Mouse (Mus musculus): ENCODE measurements around the gene Rxrb. TPM values are rescaled to one million over a fixed set of nuclear protein-coding genes. Genes with fewer than 3 reads are reported as not detected.

Gene Rxrb
- polyA plus RNA-seq, 1 experiment from 2014 or later: 14.9 TPM

DNA sequence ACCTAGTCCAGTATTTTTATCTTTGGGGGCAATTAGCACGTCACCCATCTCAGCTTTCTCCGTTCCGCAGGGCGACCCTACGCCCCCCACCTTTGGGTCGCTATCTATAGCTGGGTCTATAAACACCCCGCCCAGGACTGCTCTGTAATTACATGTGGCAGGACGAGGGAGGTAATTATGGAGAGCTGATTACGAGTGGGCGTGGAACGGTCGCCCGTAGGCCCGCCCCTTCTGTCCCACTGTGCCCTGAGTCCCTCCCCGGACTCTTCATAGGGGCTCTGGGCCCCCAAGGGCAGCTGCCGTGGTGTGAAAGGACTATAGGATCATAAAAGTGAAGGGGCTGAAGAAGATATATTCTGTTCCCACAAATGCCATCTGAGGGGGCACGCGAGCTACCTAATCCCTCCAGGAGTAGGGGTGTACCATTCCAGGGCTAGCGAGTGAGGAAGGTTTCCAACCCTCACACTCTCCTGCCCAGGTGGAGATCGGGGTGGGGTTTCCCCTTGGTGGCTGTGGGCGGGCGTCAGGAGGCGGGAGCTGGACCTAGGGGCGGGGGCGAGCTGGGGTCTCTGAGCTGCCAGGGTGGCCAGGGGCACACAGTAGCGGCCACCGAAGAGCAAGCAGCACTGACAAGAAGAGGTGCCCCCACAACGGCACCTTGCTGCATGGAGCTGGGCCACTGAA, 7.4 kb downstream of the Rxrb start, which contains the start of gene Col11a2:
Gene Col11a2 (plus strand): TSS at position 560 of the 684 bp plus-strand sequence.
- 10% methylated on average over 28 of the region's 28 CpGs for WGBS
- H3K4me1 ChIP-seq (ENCODE audit: control insufficient read depth, insufficient read depth, low read length): peaks cover 5% of the 10 kb centered on the region
- ATAC-seq (replicated peaks; ENCODE audit: insufficient number of reproducible peaks, low FRiP score, low TSS enrichment, low read depth): 0 out of 2 replicates have a peak, but pooled peaks have one; percentile 15
- H3K27ac ChIP-seq (replicated peaks; ENCODE audit: low read depth, low read length): no peak within 1 kb of the TSS
- no peak within 1 kb of the TSS for H3K4me3 ChIP-seq (ENCODE audit: low read depth, low read length)
- peak within 1 kb of the TSS; percentile 26 for H3K9ac ChIP-seq (replicated peaks; ENCODE audit: low read length)
- no peaks in the 10 kb centered on the region for H3K9me3 ChIP-seq (replicated peaks; ENCODE audit: control insufficient read depth, low read length)
- peaks cover 2% of the 10 kb centered on the region; the same call in 1 of the 2 replicates for H3K36me3 ChIP-seq (replicated peaks; ENCODE audit: control insufficient read depth, insufficient read depth, low read depth, low read length)
- peak; percentile 32 for DNase-seq (ENCODE audit: low spot score)
- H3K4me2 ChIP-seq (ENCODE audit: low read depth, low read length): peak within 1 kb of the TSS; percentile 14
- peaks cover 2% of the 10 kb centered on the region; the same call in 1 of the 2 replicates for H3K27me3 ChIP-seq (ENCODE audit: control insufficient read depth, insufficient read depth, low read length)

DNA sequence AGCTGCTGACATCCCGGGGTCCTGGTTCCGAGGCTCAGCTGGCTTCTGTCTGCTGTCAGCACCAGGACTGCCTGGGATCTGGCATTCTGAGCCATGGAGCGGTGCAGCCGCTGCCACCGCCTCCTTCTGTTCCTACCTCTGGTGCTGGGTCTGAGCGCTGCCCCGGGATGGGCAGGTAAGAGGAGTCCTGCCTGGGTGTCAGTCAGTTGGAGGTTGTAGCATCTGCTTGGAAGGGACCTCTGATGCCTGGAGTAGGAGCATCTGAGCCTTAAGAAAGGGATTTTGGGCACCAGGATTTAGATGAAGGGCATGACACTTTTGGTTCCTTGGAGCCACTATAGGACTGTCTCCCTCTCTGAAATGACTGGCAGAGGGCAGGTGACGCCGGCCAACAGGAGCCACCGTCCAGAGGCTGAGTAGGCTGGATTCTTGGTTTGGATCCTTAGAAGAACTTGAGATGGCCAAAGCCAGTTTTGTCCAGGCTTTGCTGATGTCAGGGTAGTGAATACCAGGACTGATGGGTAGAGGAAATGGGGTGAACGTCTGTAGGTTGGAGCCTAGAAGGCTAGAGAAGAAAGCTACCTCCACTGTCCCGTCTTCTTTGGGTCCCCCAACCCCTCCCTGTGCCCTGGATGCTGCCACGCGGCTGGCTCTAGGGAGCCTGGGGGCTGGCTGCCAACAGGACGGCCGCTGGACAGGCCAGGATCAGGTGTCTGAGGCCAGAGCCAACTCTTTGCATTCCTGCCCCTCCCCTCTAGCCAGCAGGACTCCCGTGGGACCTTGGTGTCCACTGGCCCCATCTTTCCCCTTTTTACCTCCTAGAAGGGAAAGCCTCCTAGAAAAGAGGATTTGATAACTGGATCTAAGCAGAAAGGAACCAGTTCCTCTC, 8.2 kb downstream of the Rxrb start:
- WGBS: 22% methylated on average over 17 of the region's 17 CpGs
- no peak for ATAC-seq (replicated peaks; ENCODE audit: insufficient number of reproducible peaks, low FRiP score, low TSS enrichment, low read depth)
- Histone ChIP-seq H3K27me3 (ENCODE audit: control insufficient read depth, insufficient read depth, low read length) (peaks cover 2% of the 10 kb centered on the region; the same call in 1 of the 2 replicates), H3K27ac (replicated peaks; ENCODE audit: low read depth, low read length) (no peak overlapping the region), H3K9ac (replicated peaks; ENCODE audit: low read length) (no peak overlapping the region; the same call in 1 of the 2 replicates), H3K36me3 (replicated peaks; ENCODE audit: control insufficient read depth, insufficient read depth, low read depth, low read length) (peaks cover 2% of the 10 kb centered on the region; the same call in 1 of the 2 replicates), H3K4me3 (ENCODE audit: low read depth, low read length) (no peak overlapping the region), H3K4me2 (ENCODE audit: low read depth, low read length) (no peak overlapping the region; the same call in 1 of the 2 replicates), H3K9me3 (replicated peaks; ENCODE audit: control insufficient read depth, low read length) (no peaks in the 10 kb centered on the region), H3K4me1 (ENCODE audit: control insufficient read depth, insufficient read depth, low read length) (peaks cover 5% of the 10 kb centered on the region)
- peak; percentile 17 for DNase-seq (ENCODE audit: low spot score)

DNA sequence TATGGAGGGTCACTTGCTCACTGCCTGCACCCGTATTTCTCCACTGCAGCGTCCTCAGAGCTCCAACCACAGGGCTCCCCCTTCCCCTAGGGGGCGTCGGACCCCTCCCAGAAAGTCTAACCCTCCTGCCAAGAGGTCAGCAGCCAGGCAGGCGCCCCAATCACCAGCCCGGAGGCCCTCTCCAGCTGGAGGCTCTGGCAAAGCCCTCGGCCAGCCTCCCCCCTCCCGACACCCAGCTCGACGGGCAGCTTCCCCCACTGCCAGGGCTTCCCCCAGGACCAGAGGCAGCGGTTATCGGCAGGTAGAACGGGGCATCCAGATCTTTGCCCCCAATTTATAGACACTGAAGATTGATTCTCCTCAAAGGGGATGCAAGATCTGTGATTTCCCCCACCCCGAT, 14.3 kb downstream of the Rxrb start:
- no peak for ATAC-seq (replicated peaks; ENCODE audit: insufficient number of reproducible peaks, low FRiP score, low TSS enrichment, low read depth)
- 80% methylated on average over 14 of the region's 14 CpGs for WGBS

DNA sequence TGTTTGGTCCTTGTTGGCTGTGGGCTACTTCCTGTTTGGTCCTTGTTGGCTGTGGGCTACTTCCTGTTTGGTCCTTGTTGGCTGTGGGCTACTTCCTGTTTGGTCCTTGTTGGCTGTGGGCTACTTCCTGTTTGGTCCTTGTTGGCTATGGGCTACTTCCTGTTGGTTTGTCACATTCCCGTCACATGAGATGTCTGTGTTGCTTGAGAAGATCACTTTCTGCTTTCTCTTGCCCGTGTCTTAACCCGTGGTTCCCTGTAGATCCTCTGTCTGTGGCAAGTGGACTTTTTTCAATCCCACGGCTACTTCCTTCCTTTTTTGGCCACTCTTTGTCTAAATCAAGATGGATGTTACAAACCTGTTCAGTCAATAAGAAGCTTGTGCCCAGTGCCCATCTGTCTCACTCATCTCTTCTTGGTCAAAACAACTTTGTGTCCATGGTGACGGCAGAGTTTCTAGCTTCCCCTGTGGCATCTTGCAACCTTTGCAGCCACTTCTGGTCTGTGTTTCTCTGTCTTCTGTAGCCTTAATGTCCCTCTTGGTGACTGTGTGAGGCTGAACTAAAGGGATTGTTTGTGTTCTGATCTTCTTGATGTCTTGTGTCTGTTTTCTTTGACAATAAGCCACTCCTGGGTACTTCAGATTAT, 15.9 kb downstream of the Rxrb start:
- Histone ChIP-seq H3K27ac (replicated peaks; ENCODE audit: low read depth, low read length) (no peak overlapping the region), H3K4me1 (ENCODE audit: control insufficient read depth, insufficient read depth, low read length) (no peaks in the 10 kb centered on the region), H3K9me3 (replicated peaks; ENCODE audit: control insufficient read depth, low read length) (peaks cover 3% of the 10 kb centered on the region; the same call in 1 of the 2 replicates), H3K27me3 (ENCODE audit: control insufficient read depth, insufficient read depth, low read length) (no peaks in the 10 kb centered on the region), H3K4me3 (ENCODE audit: low read depth, low read length) (no peak overlapping the region), H3K36me3 (replicated peaks; ENCODE audit: control insufficient read depth, insufficient read depth, low read depth, low read length) (no peaks in the 10 kb centered on the region), H3K9ac (replicated peaks; ENCODE audit: low read length) (no peak overlapping the region), H3K4me2 (ENCODE audit: low read depth, low read length) (no peak overlapping the region)
- ATAC-seq (replicated peaks; ENCODE audit: insufficient number of reproducible peaks, low FRiP score, low TSS enrichment, low read depth): no peak
- 93% methylated on average over 5 of the region's 5 CpGs for WGBS
- DNase-seq (ENCODE audit: low spot score): no peak

More for the DNA sequence above, 14.3 kb downstream of the Rxrb start:
- Histone ChIP-seq H3K27ac (replicated peaks; ENCODE audit: low read depth, low read length) (no peak overlapping the region), H3K4me2 (ENCODE audit: low read depth, low read length) (no peak overlapping the region), H3K4me3 (ENCODE audit: low read depth, low read length) (no peak overlapping the region), H3K36me3 (replicated peaks; ENCODE audit: control insufficient read depth, insufficient read depth, low read depth, low read length) (no peaks in the 10 kb centered on the region), H3K9me3 (replicated peaks; ENCODE audit: control insufficient read depth, low read length) (peaks cover 3% of the 10 kb centered on the region; the same call in 1 of the 2 replicates), H3K4me1 (ENCODE audit: control insufficient read depth, insufficient read depth, low read length) (no peaks in the 10 kb centered on the region; the same call in 1 of the 2 replicates), H3K9ac (replicated peaks; ENCODE audit: low read length) (no peak overlapping the region), H3K27me3 (ENCODE audit: control insufficient read depth, insufficient read depth, low read length) (no peaks in the 10 kb centered on the region)
- no peak for DNase-seq (ENCODE audit: low spot score)

DNA sequence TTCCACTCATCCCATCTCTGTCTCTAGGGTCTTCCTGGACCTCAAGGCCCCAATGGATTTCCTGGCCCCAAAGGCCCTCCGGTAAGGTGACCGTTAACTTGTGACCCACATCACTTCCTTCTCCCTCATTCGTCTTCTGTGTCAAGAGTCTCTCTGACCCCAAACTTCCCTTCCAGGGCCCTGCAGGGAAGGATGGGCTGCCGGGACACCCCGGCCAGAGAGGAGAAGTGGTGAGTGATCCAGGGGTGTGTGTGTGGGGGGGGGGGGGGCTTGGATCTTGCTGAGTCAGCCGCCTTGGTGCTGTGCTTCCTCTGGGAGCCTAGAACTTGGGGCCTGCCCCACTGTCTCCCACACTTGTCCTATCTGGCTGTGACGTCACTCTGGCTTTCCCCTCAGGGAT, 25.6 kb downstream of the Rxrb start:
- WGBS: 82% methylated on average over 7 of the region's 7 CpGs
- no peak for ATAC-seq (replicated peaks; ENCODE audit: insufficient number of reproducible peaks, low FRiP score, low TSS enrichment, low read depth)
- no peak overlapping the region for H3K9ac ChIP-seq (replicated peaks; ENCODE audit: low read length)

DNA sequence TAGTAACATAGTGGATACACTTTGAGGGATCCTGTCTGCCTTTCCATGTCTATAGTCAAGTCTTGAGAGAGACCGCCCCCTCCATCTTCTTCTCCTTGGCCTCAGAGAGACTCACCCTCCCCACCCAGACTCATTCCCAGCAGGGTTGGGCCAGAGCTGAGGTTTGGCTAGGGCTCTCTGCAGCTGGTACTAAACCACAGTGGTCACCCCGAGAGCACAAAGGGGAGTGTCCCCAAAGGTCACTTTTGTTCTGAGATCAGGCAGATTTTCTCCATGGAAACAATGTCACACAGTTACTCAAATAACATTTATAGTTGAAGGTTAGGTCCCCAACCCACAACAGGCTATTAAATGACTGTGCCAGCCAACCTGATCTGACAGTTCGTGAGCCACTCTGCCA, 37.3 kb downstream of the Rxrb start:
- no peak overlapping the region for H3K9ac ChIP-seq (replicated peaks; ENCODE audit: low read length)
- H3K27me3 ChIP-seq (ENCODE audit: control insufficient read depth, insufficient read depth, low read length): no peaks in the 10 kb centered on the region
- H3K36me3 ChIP-seq (replicated peaks; ENCODE audit: control insufficient read depth, insufficient read depth, low read depth, low read length): no peaks in the 10 kb centered on the region
- no peak overlapping the region for H3K4me2 ChIP-seq (ENCODE audit: low read depth, low read length)
- no peak overlapping the region for H3K27ac ChIP-seq (replicated peaks; ENCODE audit: low read depth, low read length)
- no peaks in the 10 kb centered on the region for H3K4me1 ChIP-seq (ENCODE audit: control insufficient read depth, insufficient read depth, low read length)
- no peak overlapping the region for H3K4me3 ChIP-seq (ENCODE audit: low read depth, low read length)
- no peak for ATAC-seq (replicated peaks; ENCODE audit: insufficient number of reproducible peaks, low FRiP score, low TSS enrichment, low read depth)
- DNase-seq (ENCODE audit: low spot score): no peak
- no peaks in the 10 kb centered on the region for H3K9me3 ChIP-seq (replicated peaks; ENCODE audit: control insufficient read depth, low read length)
- WGBS: 62% methylated on average over 3 of the region's 3 CpGs

More for the DNA sequence above, 25.6 kb downstream of the Rxrb start:
- Histone ChIP-seq H3K27me3 (ENCODE audit: control insufficient read depth, insufficient read depth, low read length) (no peaks in the 10 kb centered on the region), H3K4me1 (ENCODE audit: control insufficient read depth, insufficient read depth, low read length) (no peaks in the 10 kb centered on the region; the same call in 1 of the 2 replicates), H3K27ac (replicated peaks; ENCODE audit: low read depth, low read length) (no peak overlapping the region), H3K4me2 (ENCODE audit: low read depth, low read length) (no peak overlapping the region), H3K4me3 (ENCODE audit: low read depth, low read length) (no peak overlapping the region), H3K36me3 (replicated peaks; ENCODE audit: control insufficient read depth, insufficient read depth, low read depth, low read length) (no peaks in the 10 kb centered on the region), H3K9me3 (replicated peaks; ENCODE audit: control insufficient read depth, low read length) (no peaks in the 10 kb centered on the region)
- DNase-seq (ENCODE audit: low spot score): no peak

DNA sequence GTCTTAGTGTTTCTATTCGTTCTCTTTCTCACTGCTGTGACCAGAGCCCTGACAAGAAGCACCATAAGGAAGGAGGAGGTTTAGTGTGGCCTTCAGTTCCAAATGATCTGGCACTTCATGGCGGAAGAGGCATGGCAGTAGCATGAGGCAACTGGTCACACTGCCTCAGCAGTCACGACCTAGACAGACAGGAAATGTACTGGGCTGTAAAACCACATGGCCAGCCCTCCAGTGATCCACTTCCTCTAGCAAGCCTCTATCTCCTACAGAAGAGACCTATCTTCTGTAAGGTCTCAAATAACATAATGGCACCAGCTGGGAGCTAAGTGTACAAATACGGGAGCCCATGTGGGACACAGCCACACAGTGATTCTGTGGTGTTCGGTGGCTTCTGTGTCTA, 40.5 kb downstream of the Rxrb start:
- no peaks in the 10 kb centered on the region for H3K4me1 ChIP-seq (ENCODE audit: control insufficient read depth, insufficient read depth, low read length)
- no peak overlapping the region for H3K27ac ChIP-seq (replicated peaks; ENCODE audit: low read depth, low read length)
- no peaks in the 10 kb centered on the region for H3K36me3 ChIP-seq (replicated peaks; ENCODE audit: control insufficient read depth, insufficient read depth, low read depth, low read length)
- H3K27me3 ChIP-seq (ENCODE audit: control insufficient read depth, insufficient read depth, low read length): peaks cover 6% of the 10 kb centered on the region
- no peak for DNase-seq (ENCODE audit: low spot score)
- 72% methylated on average over 5 of the region's 5 CpGs for WGBS
- ATAC-seq (replicated peaks; ENCODE audit: insufficient number of reproducible peaks, low FRiP score, low TSS enrichment, low read depth): no peak
- H3K9me3 ChIP-seq (replicated peaks; ENCODE audit: control insufficient read depth, low read length): no peaks in the 10 kb centered on the region
- no peak overlapping the region for H3K4me3 ChIP-seq (ENCODE audit: low read depth, low read length)
- no peak overlapping the region for H3K9ac ChIP-seq (replicated peaks; ENCODE audit: low read length)
- no peak overlapping the region for H3K4me2 ChIP-seq (ENCODE audit: low read depth, low read length)

All from embryonic facial prominence, embryonic 11.5 days (tissue).